Mouse (Mus musculus) neural tube, embryonic 11.5 days (tissue): ENCODE results near the gene Lpcat3. TPM values are rescaled to one million over a fixed set of nuclear protein-coding genes. Genes with fewer than 3 reads are reported as not detected.

Experiments
- ATAC-seq: fragments of 200-750 bp; cut with Nextera tagmentation; 2 replicates; pipeline ENCODE4 v1.8.0; 2017; ENCODE audit warnings: moderate number of reproducible peaks, mild to moderate bottlenecking, moderate TSS enrichment, moderate library complexity; ENCODE audit not compliant: insufficient read depth, low FRiP score, low TSS enrichment
- DNase-seq: peaks from one replicate; pipeline ENCODE4 v3.0.0-alpha.2; 2015; ENCODE audit warnings: low spot score
- H3K27ac ChIP-seq: fragments of 300-500 bp; sonication (generic); 2 replicates; pipeline ENCODE4 v1.5.1; 2014; ENCODE audit warnings: low read depth, mild to moderate bottlenecking, low read length
- H3K27me3 ChIP-seq: fragments of 300-500 bp; sonication (generic); 2 replicates; pipeline ENCODE4 v1.6.1; 2014; ENCODE audit warnings: mild to moderate bottlenecking, low read length, mixed read lengths; ENCODE audit not compliant: control insufficient read depth, insufficient read depth
- H3K36me3 ChIP-seq: fragments of 300-500 bp; sonication (generic); 2 replicates; pipeline ENCODE4 v1.6.1; 2014; ENCODE audit warnings: mild to moderate bottlenecking, low read length, moderate library complexity, mixed read lengths; ENCODE audit not compliant: control insufficient read depth, insufficient read depth
- H3K4me1 ChIP-seq: fragments of 300-500 bp; sonication (generic); 2 replicates; pipeline ENCODE4 v1.6.1; 2014; ENCODE audit warnings: low read length, mixed read lengths; ENCODE audit not compliant: control insufficient read depth, insufficient read depth
- H3K4me2 ChIP-seq: fragments of 300-500 bp; sonication (generic); 2 replicates; pipeline ENCODE4 v1.6.1; 2014; ENCODE audit warnings: low read depth, mild to moderate bottlenecking, moderate library complexity
- H3K4me3 ChIP-seq: fragments of 300-500 bp; sonication (generic); 2 replicates; pipeline ENCODE4 v1.5.1; 2014; ENCODE audit warnings: low read depth, low read length
- H3K9ac ChIP-seq: fragments of 300-500 bp; sonication (generic); 2 replicates; pipeline ENCODE4 v1.6.1; 2014; ENCODE audit warnings: mild to moderate bottlenecking, low read length
- H3K9me3 ChIP-seq: fragments of 300-500 bp; sonication (generic); 2 replicates; pipeline ENCODE4 v1.6.1; 2016; ENCODE audit warnings: low read length; ENCODE audit not compliant: control insufficient read depth
- WGBS: fragments of 180-500 bp; shearing (Covaris S2); extraction: QIAGEN DNeasy Blood & Tissue Kit; methylation state at CpG from one replicate; pipeline ENCODE4 v1.1.7; 2014; 5-methylcytosine and 5-hydroxymethylcytosine counted together
- polyA plus RNA-seq: library from polyadenylated mRNA; unstranded; fragments of >200 nt; fragmentation: Nextera tagmentation; extraction: Ambion mirVana; gene quantifications from 2 replicates; pipeline ENCODE4 v1.2.1, GENCODE M21; 2014

Gene Lpcat3
- polyA plus RNA-seq, 1 experiment from 2014 or later: 42.2 TPM

GRCm38 (mm10) chr6:124743647-124744046, 80.8 kb downstream of the Lpcat3 start:
- ATAC-seq (no peak), DNase-seq (no peak)
- H3K4me2 ChIP-seq: no peak overlapping the region
- H3K4me1 ChIP-seq: peaks cover 19% of the 10 kb centered on the region
- H3K9ac ChIP-seq: no peak overlapping the region
- no peaks in the 10 kb centered on the region for H3K27me3 ChIP-seq
- WGBS: 91% methylated on average over 8 of the region's 8 CpGs
- no peaks in the 10 kb centered on the region for H3K9me3 ChIP-seq
- no peak overlapping the region for H3K4me3 ChIP-seq
- peaks cover 12% of the 10 kb centered on the region for H3K36me3 ChIP-seq
- no peak overlapping the region for H3K27ac ChIP-seq

GRCm38 (mm10) chr6:124744755-124745321, 82.0 kb downstream of the Lpcat3 start:
- Histone ChIP-seq H3K4me2 (peak overlapping the region; percentile 88; the same call in 1 of the 2 replicates), H3K27ac (peak overlapping the region; percentile 54), H3K36me3 (peaks cover 18% of the 10 kb centered on the region), H3K27me3 (no peaks in the 10 kb centered on the region), H3K4me1 (peaks cover 14% of the 10 kb centered on the region), H3K4me3 (peak overlapping the region; percentile 49; the same call in 1 of the 2 replicates), H3K9me3 (no peaks in the 10 kb centered on the region), H3K9ac (no peak overlapping the region)
- ATAC-seq: 0 out of 2 replicates have a peak, but pooled peaks have one; percentile 0
- 70% methylated on average over 26 of the region's 26 CpGs for WGBS
- no peak for DNase-seq

- H3K36me3 ChIP-seq: peaks cover 18% of the 10 kb centered on the region
- peak overlapping the region; percentile 74 for H3K9ac ChIP-seq
- peak; percentile 98 for DNase-seq
- peak overlapping the region; percentile 89 for H3K27ac ChIP-seq
- peak overlapping the region; percentile 49 for H3K4me3 ChIP-seq
- H3K4me1 ChIP-seq: peaks cover 14% of the 10 kb centered on the region
- H3K9me3 ChIP-seq: no peaks in the 10 kb centered on the region
- H3K4me2 ChIP-seq: peak overlapping the region; percentile 88
- under 1% methylated on average over 83 of the region's 85 CpGs for WGBS
- peak; percentile 75 for ATAC-seq
- H3K27me3 ChIP-seq: no peaks in the 10 kb centered on the region
Measured at GRCm38 (mm10) chr6:124745490-124746295, 82.9 kb downstream of the Lpcat3 start.

GRCm38 (mm10) chr6:124746296-124746605, 83.4 kb downstream of the Lpcat3 start:
- H3K4me3 ChIP-seq: peak overlapping the region; percentile 49
- H3K9me3 ChIP-seq: no peaks in the 10 kb centered on the region
- H3K27ac ChIP-seq: peak overlapping the region; percentile 89
- H3K27me3 ChIP-seq: no peaks in the 10 kb centered on the region
- ATAC-seq (0 out of 2 replicates have a peak, but pooled peaks have one; percentile 8), DNase-seq (no peak)
- H3K9ac ChIP-seq: peak overlapping the region; percentile 74
- H3K4me2 ChIP-seq: peak overlapping the region; percentile 88
- peaks cover 18% of the 10 kb centered on the region for H3K36me3 ChIP-seq
- peaks cover 14% of the 10 kb centered on the region for H3K4me1 ChIP-seq
- WGBS: 11% methylated on average over 8 of the region's 8 CpGs

GRCm38 (mm10) chr6:124746654-124747632, 84.1 kb downstream of the Lpcat3 start:
- H3K9ac ChIP-seq: peak overlapping the region; percentile 74
- DNase-seq (no peak), ATAC-seq (no peak)
- no peak overlapping the region for H3K27ac ChIP-seq
- H3K4me3 ChIP-seq: peak overlapping the region; percentile 49
- peaks cover 10% of the 10 kb centered on the region for H3K4me1 ChIP-seq
- peak overlapping the region; percentile 88 for H3K4me2 ChIP-seq
- H3K27me3 ChIP-seq: no peaks in the 10 kb centered on the region
- peaks cover 18% of the 10 kb centered on the region for H3K36me3 ChIP-seq
- WGBS: 84% methylated on average over 7 of the region's 7 CpGs
- no peaks in the 10 kb centered on the region for H3K9me3 ChIP-seq

GRCm38 (mm10) chr6:124750405-124750804, 87.6 kb downstream of the Lpcat3 start:
- no peak overlapping the region for H3K4me2 ChIP-seq
- 89% methylated on average over 8 of the region's 8 CpGs for WGBS
- DNase-seq: peak; percentile 3
- peaks cover 21% of the 10 kb centered on the region for H3K4me1 ChIP-seq
- no peaks in the 10 kb centered on the region for H3K27me3 ChIP-seq
- peaks cover 14% of the 10 kb centered on the region for H3K36me3 ChIP-seq
- no peak overlapping the region for H3K4me3 ChIP-seq
- no peak overlapping the region for H3K27ac ChIP-seq
- ATAC-seq: no peak
- no peak overlapping the region for H3K9ac ChIP-seq
- H3K9me3 ChIP-seq: no peaks in the 10 kb centered on the region

- WGBS: 96% methylated on average over 2 of the region's 2 CpGs
- ATAC-seq: no peak
- peaks cover 27% of the 10 kb centered on the region for H3K4me1 ChIP-seq
- no peak overlapping the region for H3K4me3 ChIP-seq
- 0 out of 2 replicates have a peak, but pooled peaks cover 6% of the 10 kb centered on the region for H3K36me3 ChIP-seq
- H3K27me3 ChIP-seq: no peaks in the 10 kb centered on the region
- no peak overlapping the region for H3K4me2 ChIP-seq
- no peak overlapping the region for H3K9ac ChIP-seq
- no peak overlapping the region for H3K27ac ChIP-seq
- H3K9me3 ChIP-seq: no peaks in the 10 kb centered on the region
- no peak for DNase-seq
Measured at GRCm38 (mm10) chr6:124753861-124754260, 91.0 kb downstream of the Lpcat3 start.
